Mouse (Mus musculus): Measurements from ENCODE around the gene 4930407I10Rik.

Gene 4930407I10Rik

GRCm38 (mm10) chr15:82063909-82064308 is 5.0 kb downstream of the 4930407I10Rik start:
- no peak for DNase-seq

- DNase-seq: peak; percentile 69
Measured at GRCm38 (mm10) chr15:82065511-82065910, 6.6 kb downstream of the 4930407I10Rik start.

GRCm38 (mm10) chr15:82069898-82070297 is 10.9 kb downstream of the 4930407I10Rik start, which contains the start of gene Mei1:
Gene Mei1 (plus strand): TSS chr15:82069996.
- DNase-seq: no peak

- no peak for DNase-seq
Measured at GRCm38 (mm10) chr15:82071816-82072469, 13.0 kb downstream of the 4930407I10Rik start.

- DNase-seq: no peak
Measured at GRCm38 (mm10) chr15:82073490-82073889, 14.5 kb downstream of the 4930407I10Rik start.

GRCm38 (mm10) chr15:82079883-82080282 is 20.9 kb downstream of the 4930407I10Rik start:
- DNase-seq: no peak

GRCm38 (mm10) chr15:82081161-82081560 is 22.2 kb downstream of the 4930407I10Rik start:
- DNase-seq: peak; percentile 42

- no peak for DNase-seq
Measured at GRCm38 (mm10) chr15:82085606-82086005, 26.7 kb downstream of the 4930407I10Rik start.

- no peak for DNase-seq
Measured at GRCm38 (mm10) chr15:82086131-82086530, 27.2 kb downstream of the 4930407I10Rik start.

- DNase-seq: peak; percentile 39
Measured at GRCm38 (mm10) chr15:82087266-82087665, 28.3 kb downstream of the 4930407I10Rik start.

GRCm38 (mm10) chr15:82091061-82091460 is 32.1 kb downstream of the 4930407I10Rik start:
- DNase-seq: no peak

GRCm38 (mm10) chr15:82106953-82107555 is 48.1 kb downstream of the 4930407I10Rik start:
- DNase-seq: peak; percentile 56

All from right cerebral cortex, postnatal 14 days (tissue).